Mouse (Mus musculus) v-Abl transformed pro-B cells (cell line): Measurements from ENCODE around the gene Calr3.

Source experiments
- in situ Hi-C, 2 experiments: fragments of 400-800 bp; cut with MboI; formaldehyde crosslinking; loops; one replicate each; pipeline ENCODE4 v1.15.1; 2025; ENCODE audit not compliant: unreplicated experiment in 2 of 2

Gene Calr3

GRCm38 (mm10) chr8:72438248-72439015 lies 5.2 kb downstream of the Calr3 start:
- in situ Hi-C loops = no loop called here

- in situ Hi-C loops = no loop called here
These were observed 8.7 kb downstream of the Calr3 start for GRCm38 (mm10) chr8:72434952-72435351.

GRCm38 (mm10) chr8:72429676-72430075 lies 14.0 kb downstream of the Calr3 start:
- in situ Hi-C loops = no loop called here

GRCm38 (mm10) chr8:72422926-72423325 lies 20.7 kb downstream of the Calr3 start:
- in situ Hi-C loops = no loop called here

GRCm38 (mm10) chr8:72421362-72422335 lies 22.0 kb downstream of the Calr3 start, which contains the start of gene Eps15l1:
TSS of gene Eps15l1 (minus strand) at chr8:72421460.
- in situ Hi-C loops = no loop called here

- in situ Hi-C loops = no loop called here
These were observed 22.9 kb downstream of the Calr3 start for GRCm38 (mm10) chr8:72420571-72421361.

GRCm38 (mm10) chr8:72418073-72418472 lies 25.6 kb downstream of the Calr3 start:
- in situ Hi-C loops = no loop called here

GRCm38 (mm10) chr8:72415252-72415651 lies 28.4 kb downstream of the Calr3 start:
- in situ Hi-C loops = no loop called here

- in situ Hi-C loops = no loop called here
These were observed 29.8 kb downstream of the Calr3 start for GRCm38 (mm10) chr8:72413839-72414238.

GRCm38 (mm10) chr8:72409443-72409842 lies 34.2 kb downstream of the Calr3 start:
- in situ Hi-C loops = no loop called here

- in situ Hi-C loops = no loop called here
These were observed 35.8 kb downstream of the Calr3 start for GRCm38 (mm10) chr8:72407878-72408277.

GRCm38 (mm10) chr8:72402981-72403380 lies 40.7 kb downstream of the Calr3 start:
- in situ Hi-C loops = no loop called here

GRCm38 (mm10) chr8:72401381-72401780 lies 42.3 kb downstream of the Calr3 start:
- in situ Hi-C loops = no loop called here

GRCm38 (mm10) chr8:72385737-72386136 lies 57.9 kb downstream of the Calr3 start:
- in situ Hi-C loops = loop anchor here (25.0 kb wide), 1 partner anchor 1248 kb away; no protein-coding TSS in a partner anchor

GRCm38 (mm10) chr8:72382395-72382794 lies 61.3 kb downstream of the Calr3 start:
- in situ Hi-C loops = loop anchor here (25.0 kb wide), 1 partner anchor 1245 kb away; no protein-coding TSS in a partner anchor

- in situ Hi-C loops = loop anchor here (25.0 kb wide), 1 partner anchor 1243 kb away; no protein-coding TSS in a partner anchor
These were observed 63.0 kb downstream of the Calr3 start for GRCm38 (mm10) chr8:72380656-72381055.

- in situ Hi-C loops = loop anchor here (25.0 kb wide), 1 partner anchor 1240 kb away; no protein-coding TSS in a partner anchor
These were observed 66.8 kb downstream of the Calr3 start for GRCm38 (mm10) chr8:72376900-72377299.

GRCm38 (mm10) chr8:72376309-72376708 lies 67.4 kb downstream of the Calr3 start:
- in situ Hi-C loops = loop anchor here (25.0 kb wide), 1 partner anchor 1239 kb away; no protein-coding TSS in a partner anchor

GRCm38 (mm10) chr8:72375161-72375560 lies 68.5 kb downstream of the Calr3 start:
- in situ Hi-C loops = loop anchor here (25.0 kb wide), 1 partner anchor 1238 kb away; no protein-coding TSS in a partner anchor
